Mouse (Mus musculus): ENCODE measurements at regions not wholly inside any gene's neighbourhood (a gene's known extent, or its start where the extent isn't known, plus 50 kb on each side); places are given as distances from the start of the nearest gene placed in this dataset.
A peak's percentile ranks its signal among the peaks of the same experiment; 100 is the strongest.

DNA sequence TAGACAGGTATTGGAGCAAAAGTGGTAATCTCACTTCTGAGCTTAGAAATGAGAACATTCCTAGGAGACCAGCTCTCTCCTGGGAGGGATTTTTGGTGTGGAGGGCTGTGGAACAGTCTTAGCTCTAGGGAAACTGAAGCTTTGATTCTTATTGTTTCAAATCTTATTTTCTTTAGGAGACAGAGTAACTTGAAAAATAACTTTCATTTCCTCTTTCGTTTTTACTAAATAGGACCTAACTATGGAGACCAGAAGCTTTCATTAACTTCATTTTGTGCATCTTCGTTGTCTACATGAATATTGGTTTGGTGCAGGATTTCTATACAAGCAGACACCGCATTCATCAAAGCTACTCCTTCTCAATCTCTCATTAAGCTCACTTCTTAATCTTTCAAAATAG, 1010.5 kb upstream of the Msl3l2 start:
- DNase-seq (ENCODE audit: low spot score): no peak

DNA sequence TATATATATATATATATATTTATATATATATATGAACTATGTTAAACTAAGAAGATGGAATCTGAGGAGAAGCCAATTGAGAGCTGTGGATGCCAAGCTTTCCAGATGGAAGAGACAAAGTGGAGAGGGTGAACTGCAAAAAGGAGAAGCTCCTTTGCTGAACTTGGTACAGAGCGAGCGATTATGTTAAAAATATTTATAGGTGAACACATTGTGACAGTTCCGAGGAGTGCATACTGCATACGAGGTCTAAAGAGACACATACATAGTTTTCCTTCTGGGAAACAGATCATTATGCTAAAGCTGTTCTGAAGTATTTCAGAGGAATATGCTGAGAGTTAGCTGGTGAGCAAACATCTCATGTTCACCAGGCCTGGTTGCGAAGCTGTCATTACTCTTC, 1009.5 kb upstream of the Msl3l2 start:
- DNase-seq (ENCODE audit: low spot score): no peak

DNA sequence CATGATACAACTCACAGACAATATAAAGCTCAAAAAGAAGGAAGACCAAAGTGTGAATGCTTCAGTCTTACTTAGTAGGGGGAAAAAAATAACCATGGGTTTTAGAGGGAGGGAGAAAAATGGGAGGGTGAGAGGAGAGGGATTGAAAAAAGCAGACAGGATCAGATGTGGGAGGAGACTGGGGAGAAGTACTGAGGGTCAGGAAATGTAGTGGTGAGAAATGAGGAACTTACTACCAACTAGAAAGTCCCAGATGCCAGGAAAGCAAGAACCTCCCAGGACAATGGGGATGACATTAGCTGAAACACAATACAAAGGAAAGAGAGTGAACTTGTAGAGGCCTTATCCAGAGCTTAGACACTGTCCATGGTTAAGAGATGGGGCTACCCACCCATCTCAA, 1008.4 kb upstream of the Msl3l2 start:
- DNase-seq (ENCODE audit: low spot score): no peak

DNA sequence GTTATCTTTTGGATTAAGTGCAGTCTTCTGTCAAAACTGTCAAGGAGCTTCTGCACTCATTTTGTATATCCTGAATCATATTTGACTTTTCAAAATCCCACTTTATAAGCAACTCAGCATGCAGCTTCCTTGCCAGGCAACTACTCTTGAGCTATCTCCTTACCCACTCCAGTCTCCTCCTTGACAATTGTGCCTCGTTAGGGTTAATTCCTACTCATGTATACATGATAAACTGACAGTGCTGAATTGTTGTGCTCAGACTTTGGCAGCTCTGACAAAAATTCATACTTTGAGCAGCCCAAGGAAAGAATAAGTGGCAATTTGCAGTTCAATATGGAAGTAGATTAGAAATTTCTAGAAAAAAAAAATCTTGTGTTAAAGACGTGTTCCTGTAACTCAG, 994.5 kb upstream of the Msl3l2 start:
- DNase-seq (ENCODE audit: low spot score): no peak

DNA sequence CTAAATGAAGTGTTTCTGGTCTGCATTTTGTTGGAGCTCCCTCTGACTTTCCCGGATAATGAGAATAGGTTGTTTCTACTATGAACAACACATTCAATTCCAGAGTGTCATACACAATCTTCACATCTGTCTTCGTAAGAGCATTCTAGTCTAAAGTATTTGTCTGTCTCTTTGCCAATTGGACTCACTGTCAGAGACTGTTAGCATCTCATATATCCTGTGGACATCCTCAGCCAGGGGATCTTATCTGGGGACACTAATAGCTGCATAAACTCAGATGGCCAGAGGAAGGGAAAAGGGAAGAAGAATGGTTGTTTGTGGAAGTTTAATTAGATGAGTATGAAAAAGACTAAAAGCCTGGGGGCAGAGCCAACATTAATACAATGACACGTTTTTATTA, 958.5 kb upstream of the Msl3l2 start:
- no peak for DNase-seq (ENCODE audit: low spot score)

DNA sequence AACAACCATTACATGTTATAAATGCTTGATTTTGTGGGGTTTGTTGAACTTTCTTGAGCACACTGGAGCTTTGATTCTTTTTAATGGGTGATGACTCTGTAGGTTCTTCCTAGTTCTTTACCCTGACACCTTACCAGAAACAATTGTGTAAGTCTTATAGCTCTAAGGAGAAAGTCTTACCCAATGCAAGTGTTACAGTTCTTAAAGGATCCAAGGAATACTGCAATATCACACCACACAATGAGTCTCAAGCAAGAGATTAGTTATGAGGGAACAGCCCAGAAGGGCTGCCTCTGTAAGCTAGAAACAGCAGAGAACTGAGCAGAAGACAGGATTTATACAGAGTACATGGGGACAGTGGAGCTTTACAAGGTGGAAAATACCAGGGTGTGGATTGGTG, 914.5 kb upstream of the Msl3l2 start:
- DNase-seq (ENCODE audit: low spot score): no peak

DNA sequence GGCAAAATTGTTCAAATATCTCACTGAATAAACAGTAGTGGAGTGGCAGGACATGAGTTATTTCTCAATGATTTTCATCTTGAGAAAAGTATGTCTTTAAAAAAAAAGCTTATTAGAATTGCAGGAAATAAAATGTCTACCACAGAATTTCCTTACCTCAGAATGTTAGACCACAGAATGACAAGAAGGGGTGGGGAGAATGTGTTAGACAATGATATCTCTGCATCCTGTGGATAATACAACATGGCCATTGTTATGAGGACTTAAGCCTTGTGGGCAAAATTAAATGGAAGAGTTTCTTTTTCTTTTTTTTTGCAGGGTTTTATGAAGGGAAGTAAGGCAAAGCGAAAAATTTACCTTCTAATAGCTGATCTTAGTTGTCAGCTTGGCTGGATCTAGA, 912.6 kb upstream of the Msl3l2 start:
- no peak for DNase-seq (ENCODE audit: low spot score)

DNA sequence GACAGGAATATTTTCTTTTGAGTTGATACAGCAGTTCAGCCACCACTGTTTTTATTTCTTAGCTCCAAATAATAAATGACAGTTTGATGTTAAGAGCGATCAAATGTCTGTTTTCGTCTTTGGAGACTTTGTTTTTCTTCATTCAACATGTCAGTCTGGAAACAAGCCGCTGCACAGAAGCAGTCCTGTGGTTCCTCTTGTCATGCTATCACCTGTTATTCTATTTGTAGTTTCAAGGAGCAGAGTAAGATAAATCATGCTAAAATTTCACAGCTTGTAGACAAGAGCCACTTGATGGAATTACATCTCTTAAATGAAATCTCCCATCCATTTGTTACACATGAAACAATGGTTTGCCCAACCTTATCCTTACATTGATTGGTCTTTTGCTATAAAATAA, 911.5 kb upstream of the Msl3l2 start:
- DNase-seq (ENCODE audit: low spot score): no peak

DNA sequence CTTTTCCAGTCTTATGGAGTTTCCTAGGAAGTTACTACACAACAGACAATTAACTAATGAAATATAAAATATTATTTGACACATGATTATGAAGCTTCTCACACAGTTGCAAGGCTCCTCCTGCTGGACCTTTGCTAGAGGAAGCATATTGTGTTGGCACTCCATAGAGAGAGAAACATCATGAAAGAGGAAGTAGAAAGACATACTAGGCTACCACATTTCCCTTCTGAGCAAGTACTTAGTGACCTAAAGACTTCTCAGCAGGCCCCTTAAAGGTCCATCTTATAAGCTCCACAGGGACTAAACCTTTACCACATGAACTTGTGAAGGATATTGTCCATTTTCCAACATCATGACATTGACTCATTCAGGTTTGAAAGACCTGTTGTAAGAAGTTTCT, 869.6 kb upstream of the Msl3l2 start:
- DNase-seq (ENCODE audit: low spot score): no peak

DNA sequence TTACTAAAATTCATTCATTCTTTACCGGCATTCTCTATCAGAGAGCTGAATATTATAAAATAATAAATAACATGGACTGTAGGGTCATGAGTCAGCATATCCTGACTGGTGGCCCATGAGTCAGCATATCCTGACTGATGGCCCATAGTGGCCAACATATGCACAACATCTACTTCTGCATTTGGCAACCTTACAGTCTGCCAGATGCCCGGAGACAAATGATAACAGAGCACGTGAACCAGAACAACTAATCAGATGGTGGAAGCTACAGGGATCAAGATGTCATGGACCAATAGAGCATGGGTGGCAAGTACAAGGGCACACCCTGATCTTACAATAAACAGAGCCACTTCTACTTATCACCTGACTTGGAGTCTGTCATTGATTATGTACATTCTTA, 849.4 kb upstream of the Msl3l2 start:
- no peak for DNase-seq (ENCODE audit: low spot score)

DNA sequence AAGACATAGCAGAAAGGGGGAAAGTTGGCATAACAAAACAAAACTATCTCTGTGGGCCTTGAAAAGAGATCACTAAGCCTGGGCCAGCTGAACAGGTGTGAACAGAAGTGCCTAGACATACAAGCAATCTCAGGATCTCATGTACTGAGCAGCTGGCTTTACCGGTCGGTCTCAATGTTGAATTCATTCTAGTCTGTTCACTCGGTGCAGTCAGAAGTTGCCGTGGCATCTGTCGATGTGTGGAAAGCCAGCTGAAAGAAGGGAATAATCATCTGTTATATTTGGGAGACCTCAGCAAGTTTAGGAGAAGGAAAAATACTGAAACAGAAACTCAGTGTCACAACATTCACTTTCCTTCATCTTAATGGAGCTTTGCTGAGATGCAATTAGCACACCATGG, 806.6 kb upstream of the Msl3l2 start:
- no peak for DNase-seq (ENCODE audit: low spot score)

DNA sequence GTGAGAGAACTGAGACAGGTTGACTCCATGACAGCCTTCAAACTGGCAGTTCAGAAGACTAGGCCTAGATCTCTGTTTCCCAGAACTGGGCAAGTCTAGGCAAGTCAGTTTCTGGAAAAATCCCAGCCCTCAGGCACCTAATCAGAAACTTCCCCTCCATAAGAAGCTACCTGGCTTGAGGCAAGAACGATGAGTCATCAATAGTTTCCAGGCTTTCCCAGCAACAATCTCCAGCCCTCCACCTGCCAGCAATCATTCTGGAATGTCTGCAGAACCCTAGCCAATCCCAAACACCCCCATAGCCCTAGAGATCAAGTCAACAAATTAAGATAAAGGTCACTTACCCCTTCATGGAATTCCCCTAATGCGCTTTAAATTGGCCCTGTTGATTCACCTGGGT, 772.9 kb upstream of the Msl3l2 start:
- DNase-seq (ENCODE audit: low spot score): no peak

DNA sequence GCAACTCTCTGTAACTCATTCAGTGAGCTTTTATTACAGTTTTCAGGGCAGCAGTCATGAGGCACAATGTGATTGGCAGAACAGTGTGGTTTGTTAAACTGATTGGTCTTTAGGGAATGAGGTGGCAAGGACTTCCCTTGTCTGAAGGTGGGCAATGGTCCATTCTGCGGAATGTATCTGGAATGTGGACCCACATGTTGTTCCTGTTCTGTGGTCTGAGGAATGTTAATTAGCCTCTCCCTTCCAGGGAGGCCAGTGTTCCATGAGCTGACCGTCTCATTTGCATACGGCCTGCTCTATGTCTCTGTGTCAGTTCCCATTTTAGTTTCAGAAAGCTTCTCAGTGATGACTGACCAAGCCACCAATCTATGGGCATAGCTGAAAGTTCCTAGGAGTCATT, 770.7 kb upstream of the Msl3l2 start:
- peak; percentile 5 for DNase-seq (ENCODE audit: low spot score)

DNA sequence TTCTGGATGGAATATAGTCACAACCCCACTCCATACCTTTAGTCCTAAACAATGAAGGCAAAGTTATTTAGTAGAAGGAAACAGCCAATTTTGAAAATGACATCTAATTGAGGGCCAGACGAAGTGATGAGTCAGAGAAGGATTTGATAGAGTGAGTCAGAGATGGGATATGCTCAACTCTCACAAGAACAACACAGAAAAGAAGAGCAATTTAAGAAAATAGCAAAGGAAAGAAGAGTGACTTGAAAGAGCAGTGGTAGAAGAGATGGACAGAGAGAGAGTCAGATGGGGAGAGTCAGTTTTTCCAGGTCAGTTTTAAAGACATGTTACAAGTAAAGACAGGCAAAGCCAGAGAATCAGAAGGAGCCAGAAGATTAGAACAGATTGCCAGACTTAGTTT, 758.6 kb upstream of the Msl3l2 start:
- no peak for DNase-seq (ENCODE audit: low spot score)
